Mouse (Mus musculus): ENCODE results near the gene Nell2. TPM values are rescaled to one million over a fixed set of nuclear protein-coding genes. Genes with fewer than 3 reads are reported as not detected.

The Nell2 gene
- not detected for polyA plus RNA-seq (2017; shearing (Covaris generic))

GRCm38 (mm10) chr15:95527948-95528861 lies at the start of gene Nell2:
Gene Nell2, minus strand, starts transcription at chr15:95528559.

Other genes starting within 250 kb of the Nell2 start
- gene Dbx2, start 127.4 kb upstream of the Nell2 start, polyA plus RNA-seq (2017; shearing (Covaris generic)): not detected